ENCODE assay signal across 8 mouse cellular contexts in genomic region chr8:70540507-70541071, GRCm38 (mm10). TPM values are rescaled to one million over a fixed set of nuclear protein-coding genes. Genes with fewer than 3 reads are reported as not detected.
DNase-seq lines count a peak whose midpoint lies in the region; ATAC-seq and TF ChIP-seq lines count a peak whose summit lies in the region.

No protein-coding gene starts in this region.

- H3K27me3 ChIP-seq in thymus, adult 2 months (ENCODE audit: control insufficient read depth, insufficient read depth, low read length), result no peaks in the 10 kb centered on the region
- no peaks in the 10 kb centered on the region for H3K27me3 ChIP-seq in heart, embryonic 11.5 days (ENCODE audit: control insufficient read depth, insufficient read depth, low read length)
- H3K27me3 ChIP-seq in neural tube, embryonic 15.5 days (replicated peaks), result no peaks in the 10 kb centered on the region

- no peak overlapping the region for H3K27ac ChIP-seq in thymus, adult 2 months (ENCODE audit: control insufficient read depth, insufficient read depth, low read length)
- peak overlapping the region; percentile 57 for H3K27ac ChIP-seq in heart, embryonic 11.5 days (ENCODE audit: low read depth, low read length)
- 0 out of 2 replicates have a peak overlapping the region, but pooled peaks have one; percentile 18 for H3K27ac ChIP-seq in neural tube, embryonic 15.5 days (replicated peaks)

- H3K4me1 ChIP-seq in thymus, adult 2 months (replicated peaks; ENCODE audit: control insufficient read depth, insufficient read depth, low read length), result peaks cover 28% of the 10 kb centered on the region
- peaks cover 30% of the 10 kb centered on the region for H3K4me1 ChIP-seq in heart, embryonic 11.5 days (ENCODE audit: control insufficient read depth, insufficient read depth, low read length)
- peaks cover 52% of the 10 kb centered on the region for H3K4me1 ChIP-seq in neural tube, embryonic 15.5 days

- no peak for TF ChIP-seq POLR2A in thymus, adult 2 months (IDR thresholded peaks at IDR 0.05; ENCODE audit: control insufficient read depth, extremely low read depth, insufficient read depth, low read length, poor library complexity)

- no peak for TF ChIP-seq CTCF in thymus, adult 2 months (IDR thresholded peaks at IDR 0.05; ENCODE audit: borderline replicate concordance, control insufficient read depth, extremely low read depth, insufficient read depth, low read length, poor library complexity)

- peak overlapping the region; percentile 98 for H3K4me2 ChIP-seq in heart, embryonic 11.5 days
- peak overlapping the region; percentile 93 for H3K4me2 ChIP-seq in neural tube, embryonic 15.5 days

- no peak for DNase-seq in thymus, adult 2 months
- no peak for DNase-seq in thymus, postnatal 36 days
- DNase-seq in kidney, postnatal 25 days, result peak; percentile 49 to 63
- DNase-seq in layer of hippocampus, postnatal 36 days, result no peak
- no peak for DNase-seq in cerebellum, postnatal 14 days
- DNase-seq in urinary bladder, postnatal 4 days (ENCODE audit: low spot score in 2 of 2), result no peak

- H3K9me3 ChIP-seq in heart, embryonic 11.5 days (replicated peaks; ENCODE audit: control insufficient read depth, low read length), result no peaks in the 10 kb centered on the region
- no peaks in the 10 kb centered on the region for H3K9me3 ChIP-seq in neural tube, embryonic 15.5 days (replicated peaks)

- peak overlapping the region; percentile 64 for H3K4me3 ChIP-seq in thymus, adult 2 months (ENCODE audit: control insufficient read depth, insufficient read depth, low read length)
- peak overlapping the region; percentile 88 for H3K4me3 ChIP-seq in heart, embryonic 11.5 days (ENCODE audit: low read depth, low read length)
- peak overlapping the region; percentile 88 for H3K4me3 ChIP-seq in neural tube, embryonic 15.5 days (replicated peaks)

- H3K9ac ChIP-seq in heart, embryonic 11.5 days (ENCODE audit: low read depth, low read length), result peak overlapping the region; percentile 91
- H3K9ac ChIP-seq in neural tube, embryonic 15.5 days (replicated peaks), result peak overlapping the region; percentile 91

- ATAC-seq in heart, embryonic 11.5 days (replicated peaks; ENCODE audit: insufficient number of reproducible peaks, low FRiP score, low TSS enrichment), result no peak
- ATAC-seq in neural tube, embryonic 15.5 days (ENCODE audit: low FRiP score), result no peak

- 23% methylated on average over 7 of the region's 7 CpGs for WGBS in thymus, adult 2 months
- WGBS in heart, embryonic 11.5 days (ENCODE audit: insufficient replicate concordance), result 45% methylated on average over 7 of the region's 7 CpGs
- WGBS in neural tube, embryonic 15.5 days, result 62% methylated on average over 7 of the region's 7 CpGs

- H3K36me3 ChIP-seq in thymus, adult 2 months (ENCODE audit: control insufficient read depth, insufficient read depth, low read length), result no peaks in the 10 kb centered on the region
- peaks cover 5% of the 10 kb centered on the region; the same call in 1 of the 2 replicates for H3K36me3 ChIP-seq in heart, embryonic 11.5 days (ENCODE audit: control insufficient read depth, insufficient read depth, low read length)
- peaks cover 15% of the 10 kb centered on the region for H3K36me3 ChIP-seq in neural tube, embryonic 15.5 days

RNA-seq across cellular contexts. Expression of gene Ell, which starts 1.3 kb away (rescaled TPM):
- polyA plus RNA-seq in thymus, adult 2 months (2012; rRNA removed), result 40.2 and 42.6 TPM in 2 replicates
- 14.1 and 14.7 TPM in 2 replicates for polyA plus RNA-seq in heart, embryonic 11.5 days (2014; fragmentation: Nextera tagmentation; extraction: Ambion mirVana)
- polyA plus RNA-seq in neural tube, embryonic 15.5 days (2015; fragmentation: Nextera tagmentation; extraction: Ambion mirVana), result 14.7 and 19.2 TPM in 2 replicates
- 10 to 100 TPM; 18.6 to 23.4 TPM for total RNA-seq in layer of hippocampus, postnatal 36 days (2021)

RNA-seq across cellular contexts. Expression of gene Kxd1, which starts 12.8 kb away (rescaled TPM):
- 72.7 and 86.7 TPM in 2 replicates for polyA plus RNA-seq in thymus, adult 2 months (2012; rRNA removed)
- polyA plus RNA-seq in heart, embryonic 11.5 days (2014; fragmentation: Nextera tagmentation; extraction: Ambion mirVana), result 67.3 and 68.1 TPM in 2 replicates
- 44.4 and 51.1 TPM in 2 replicates for polyA plus RNA-seq in neural tube, embryonic 15.5 days (2015; fragmentation: Nextera tagmentation; extraction: Ambion mirVana)
- total RNA-seq in layer of hippocampus, postnatal 36 days (2021), result 10 to 100 TPM; 38.2 to 38.3 TPM

RNA-seq across cellular contexts. Expression of gene Fkbp8, which starts 13.1 kb away (rescaled TPM):
- polyA plus RNA-seq in thymus, adult 2 months (2012; rRNA removed), result 613 and 640 TPM in 2 replicates
- polyA plus RNA-seq in heart, embryonic 11.5 days (2014; fragmentation: Nextera tagmentation; extraction: Ambion mirVana), result 202 and 212 TPM in 2 replicates
- polyA plus RNA-seq in neural tube, embryonic 15.5 days (2015; fragmentation: Nextera tagmentation; extraction: Ambion mirVana), result 381 and 389 TPM in 2 replicates
- 100 to 1,000 TPM; 436 to 447 TPM for total RNA-seq in layer of hippocampus, postnatal 36 days (2021)

RNA-seq across cellular contexts. Expression of gene Uba52, which starts 30.0 kb away (rescaled TPM):
- 731 and 765 TPM in 2 replicates for polyA plus RNA-seq in thymus, adult 2 months (2012; rRNA removed)
- 798 and 827 TPM in 2 replicates for polyA plus RNA-seq in heart, embryonic 11.5 days (2014; fragmentation: Nextera tagmentation; extraction: Ambion mirVana)
- 653 and 714 TPM in 2 replicates for polyA plus RNA-seq in neural tube, embryonic 15.5 days (2015; fragmentation: Nextera tagmentation; extraction: Ambion mirVana)
- total RNA-seq in layer of hippocampus, postnatal 36 days (2021), result 100 to 1,000 TPM; 947 to 957 TPM

RNA-seq across cellular contexts. Expression of gene Rex1bd, which starts 34.0 kb away (rescaled TPM):
- 196 and 227 TPM in 2 replicates for polyA plus RNA-seq in thymus, adult 2 months (2012; rRNA removed)
- 109 and 124 TPM in 2 replicates for polyA plus RNA-seq in heart, embryonic 11.5 days (2014; fragmentation: Nextera tagmentation; extraction: Ambion mirVana)
- polyA plus RNA-seq in neural tube, embryonic 15.5 days (2015; fragmentation: Nextera tagmentation; extraction: Ambion mirVana), result 165 and 181 TPM in 2 replicates
- total RNA-seq in layer of hippocampus, postnatal 36 days (2021), result 100 to 1,000 TPM in 1 of 2 experiments, 10 to 100 TPM in 1; 97.5 to 102 TPM

Comparison
In these comparisons a context has a peak if more than half of its experiments do, and no peak if none do; other contexts are left out.
1. DNase-seq: peak in kidney, postnatal 25 days (2 of 2); none in thymus, adult 2 months (single experiment), thymus, postnatal 36 days (0 of 2), layer of hippocampus, postnatal 36 days (0 of 2), cerebellum, postnatal 14 days (0 of 2) and urinary bladder, postnatal 4 days (0 of 2).
2. Peak in every context shown above with its lines, with median percentiles within 50 percentile points of each other: H3K4me3 ChIP-seq.